Mouse (Mus musculus) spleen, postnatal 14 days (tissue): Measurements from ENCODE around the gene Mid1ip1.

ENCODE experiments used
- DNase-seq, 2 experiments: peaks; one replicate each; pipeline ENCODE4 v3.0.0; 2021 to 2022; ENCODE audit warnings: low spot score in 2 of 2

The Mid1ip1 gene

DNA sequence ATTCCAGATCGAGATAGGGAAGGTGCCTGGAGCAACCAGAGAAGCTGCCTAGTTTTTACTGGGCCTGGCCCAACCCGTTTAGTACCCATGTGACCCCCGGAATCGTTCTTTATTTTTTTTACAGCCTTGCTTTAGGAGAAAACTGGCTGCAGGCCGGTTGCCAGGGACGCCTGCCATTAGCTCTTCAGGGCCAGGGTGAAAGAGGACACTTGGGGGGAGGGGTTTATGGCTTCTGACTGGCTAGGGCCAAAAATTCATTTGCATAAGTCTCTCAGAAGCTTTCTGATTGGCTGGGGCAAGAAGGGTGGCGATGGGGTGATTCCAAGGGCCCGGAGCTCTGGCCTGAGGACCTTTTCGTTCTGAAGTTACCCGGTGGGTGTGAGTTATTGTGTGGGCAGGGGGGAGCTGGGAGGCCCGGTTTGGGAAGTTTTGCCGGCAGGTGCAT, at the start of gene Mid1ip1:
Mid1ip1 (plus strand) TSS at position 318 of the 445 bp plus-strand sequence.
- DNase-seq, result peak; percentile 41 to 51

DNA sequence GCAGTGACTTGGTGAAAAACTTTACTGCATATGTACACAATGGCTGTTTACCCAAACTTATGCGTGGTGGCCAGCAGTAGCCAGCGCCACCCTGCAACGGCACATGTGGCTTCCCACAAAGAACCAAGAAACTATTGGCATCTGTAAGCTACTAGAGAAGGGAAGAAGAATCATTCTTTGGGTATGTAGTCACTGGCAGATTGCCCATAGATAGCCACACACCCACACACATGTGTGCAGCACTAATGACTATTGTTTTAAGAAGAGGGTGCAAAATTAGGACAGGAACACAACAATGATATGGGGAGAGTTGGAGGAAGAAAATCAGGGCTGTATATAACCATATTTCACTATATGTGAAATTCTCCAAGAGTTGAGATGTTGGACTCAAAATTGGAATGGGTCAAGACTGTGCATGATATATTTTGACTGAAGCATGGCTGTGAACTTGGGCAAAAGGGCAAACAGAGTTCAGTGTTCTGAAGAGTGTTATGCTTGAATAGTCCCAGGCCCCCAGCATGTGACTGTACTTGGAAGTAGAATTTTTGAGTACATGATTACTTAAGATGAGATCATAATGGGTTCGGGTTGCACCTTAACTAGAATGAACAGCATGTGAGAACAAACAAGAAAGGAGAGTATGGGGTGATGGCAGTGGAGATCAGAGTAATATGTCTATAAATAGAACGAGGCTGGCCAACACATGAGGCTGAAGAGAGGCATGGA, 20.2 kb upstream of the Mid1ip1 start:
- no peak for DNase-seq

DNA sequence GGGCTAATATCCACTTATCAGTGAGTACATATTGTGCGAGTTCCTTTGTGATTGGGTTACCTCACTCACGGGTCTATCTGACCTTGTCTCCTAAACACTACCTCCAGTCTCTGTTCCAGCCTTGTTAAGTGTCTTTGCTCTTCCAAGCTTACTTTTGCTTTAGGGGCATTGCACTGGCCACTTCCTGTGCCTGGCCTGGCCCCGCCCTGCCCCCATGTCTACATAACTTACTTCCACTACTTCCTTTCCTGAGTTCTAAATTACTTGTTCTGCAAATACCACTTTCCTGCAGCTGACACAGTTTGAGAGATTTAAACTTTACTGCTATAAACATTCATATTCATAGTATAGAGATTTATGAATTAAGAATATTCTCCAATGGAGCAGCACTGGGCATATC, 8.1 kb upstream of the Mid1ip1 start:
- no peak for DNase-seq

DNA sequence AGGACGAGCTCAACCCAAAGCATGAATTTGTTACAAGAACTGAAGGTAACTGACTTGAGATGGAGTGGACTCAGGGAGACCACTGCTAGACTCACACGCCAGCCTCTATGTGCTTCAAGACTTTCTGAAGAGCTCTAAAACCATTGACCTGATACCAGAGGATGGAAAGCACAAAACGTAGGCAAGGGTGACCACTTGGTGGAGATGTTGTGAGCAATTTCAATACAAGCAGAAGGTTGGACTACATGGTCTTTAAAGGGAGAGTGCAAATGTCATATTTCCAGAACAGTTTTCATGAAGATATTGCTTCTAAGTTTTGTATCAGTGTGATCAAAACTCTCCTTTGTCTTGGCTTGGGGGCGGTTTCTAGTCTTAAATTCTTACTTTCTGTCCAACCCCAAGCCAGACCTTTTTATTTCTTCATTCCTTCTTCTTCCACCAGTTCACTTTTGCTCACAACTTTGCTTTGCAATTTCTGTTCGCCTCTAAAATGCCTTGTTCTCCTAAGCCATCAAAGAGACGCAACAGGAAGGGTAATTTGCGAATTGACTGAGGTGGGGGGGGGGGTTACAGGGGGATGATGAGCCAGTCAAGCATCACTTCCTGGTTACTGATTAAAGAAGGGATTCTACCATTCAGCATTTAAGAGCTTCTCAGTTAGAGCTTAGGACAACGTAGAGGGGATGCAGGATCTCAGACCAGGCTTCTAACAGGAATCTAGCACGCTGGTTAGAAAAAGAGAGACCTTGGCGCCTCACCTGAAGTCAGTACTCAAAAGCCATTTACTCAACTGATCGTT, 775 bp upstream of the Mid1ip1 start:
- DNase-seq, result no peak

DNA sequence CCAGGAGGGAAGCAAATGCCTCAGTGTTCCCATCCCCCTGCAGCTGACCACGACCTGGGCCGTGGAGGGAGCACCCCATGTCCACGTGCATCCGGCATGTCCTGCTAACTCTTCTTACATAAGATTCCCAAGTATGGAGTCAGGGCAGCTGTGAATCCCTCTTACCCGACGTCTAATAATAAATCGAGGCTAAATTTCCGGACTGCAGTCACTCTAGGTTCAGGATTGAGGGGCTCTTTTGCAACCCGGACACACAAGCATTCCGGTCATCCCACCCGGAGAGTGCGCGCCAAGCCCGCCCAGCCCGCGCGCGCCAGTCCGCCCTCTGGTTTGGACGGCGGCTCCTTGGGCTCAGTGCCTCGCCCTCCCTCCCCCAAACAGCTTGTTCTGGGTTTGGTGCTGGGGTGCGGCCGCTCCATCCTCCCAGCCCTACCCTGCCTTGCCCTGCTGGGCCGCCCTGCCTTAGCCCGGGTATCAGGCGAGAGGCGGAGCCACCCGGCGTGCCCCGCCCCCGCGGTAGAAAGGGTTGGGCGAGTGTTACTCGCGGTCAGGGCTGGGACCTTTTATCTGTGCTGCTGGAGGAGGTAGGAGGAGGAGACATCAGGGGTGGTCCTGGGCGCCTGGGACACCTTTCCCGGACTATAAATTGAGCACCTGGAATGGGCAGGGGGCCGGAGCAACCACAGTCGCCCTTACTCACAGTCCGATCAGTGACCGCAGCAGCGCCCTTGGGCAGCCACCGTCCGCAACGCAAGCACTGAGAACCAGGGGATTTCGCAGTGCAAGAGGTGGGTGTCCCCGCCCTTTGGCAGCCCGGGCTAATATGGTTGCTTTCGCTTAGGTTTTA, 2.3 kb downstream of the Mid1ip1 start:
- peak; percentile 81 to 85 for DNase-seq

DNA sequence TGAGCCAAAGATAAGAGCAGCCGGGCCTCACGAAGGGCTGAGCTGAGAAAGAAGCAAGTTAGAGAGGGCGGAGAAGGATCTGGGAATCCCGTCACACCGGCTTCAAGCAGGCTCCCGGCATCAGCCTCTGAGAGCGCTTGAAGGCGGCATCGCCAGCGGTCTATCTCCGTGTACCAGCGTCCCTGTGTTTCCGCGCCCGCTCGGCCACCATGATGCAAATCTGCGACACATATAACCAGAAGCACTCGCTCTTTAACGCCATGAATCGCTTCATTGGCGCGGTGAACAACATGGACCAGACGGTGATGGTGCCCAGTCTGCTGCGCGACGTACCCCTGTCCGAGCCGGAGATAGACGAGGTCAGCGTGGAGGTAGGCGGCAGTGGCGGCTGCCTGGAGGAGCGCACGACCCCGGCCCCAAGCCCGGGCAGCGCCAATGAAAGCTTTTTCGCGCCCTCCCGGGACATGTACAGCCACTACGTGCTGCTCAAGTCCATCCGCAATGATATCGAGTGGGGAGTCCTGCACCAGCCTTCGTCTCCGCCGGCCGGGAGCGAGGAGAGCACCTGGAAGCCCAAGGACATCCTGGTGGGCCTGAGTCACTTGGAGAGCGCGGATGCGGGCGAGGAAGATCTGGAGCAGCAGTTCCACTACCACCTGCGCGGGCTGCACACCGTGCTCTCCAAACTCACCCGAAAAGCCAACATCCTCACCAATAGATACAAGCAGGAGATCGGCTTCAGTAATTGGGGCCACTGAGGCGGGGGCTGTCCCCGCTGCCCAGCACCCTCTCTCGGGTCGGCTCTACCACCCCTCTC, 3.4 kb downstream of the Mid1ip1 start:
- DNase-seq, result peak; percentile 8 to 17

DNA sequence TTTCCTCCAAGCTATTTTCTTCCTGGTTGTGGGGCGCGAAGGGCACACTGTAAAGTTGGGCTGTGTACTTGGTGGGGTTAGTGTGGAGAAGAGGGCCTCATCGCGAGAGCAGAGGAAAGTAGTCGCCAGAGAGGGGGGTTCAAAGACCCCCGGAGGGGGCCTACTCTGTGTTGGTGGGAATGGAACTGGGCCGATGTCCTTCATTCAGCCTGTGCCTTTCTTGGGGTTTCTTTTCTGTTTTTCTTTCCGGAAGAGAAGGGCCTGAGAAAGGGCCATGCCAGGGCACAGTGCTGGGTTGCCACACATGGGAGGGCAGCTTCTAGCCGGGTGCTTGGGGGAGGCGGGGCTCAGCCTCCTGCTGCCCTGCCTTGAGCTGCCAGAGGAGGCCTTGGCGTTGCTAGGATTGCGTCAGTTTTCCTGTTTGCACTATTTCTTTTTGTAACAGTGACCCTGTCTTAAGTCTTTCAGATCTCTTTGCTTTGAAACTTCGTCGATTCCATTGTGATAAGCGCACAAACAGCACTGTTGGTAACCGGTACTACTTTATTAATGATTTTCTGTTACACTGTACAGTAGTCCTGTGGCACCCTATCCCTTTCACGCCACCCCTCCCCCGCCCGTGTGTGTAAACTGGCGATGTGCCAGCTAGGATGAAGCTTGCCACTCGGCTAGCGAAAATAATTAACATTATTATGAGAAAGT, 4.2 kb downstream of the Mid1ip1 start:
- peak; percentile 38 to 44 for DNase-seq

DNA sequence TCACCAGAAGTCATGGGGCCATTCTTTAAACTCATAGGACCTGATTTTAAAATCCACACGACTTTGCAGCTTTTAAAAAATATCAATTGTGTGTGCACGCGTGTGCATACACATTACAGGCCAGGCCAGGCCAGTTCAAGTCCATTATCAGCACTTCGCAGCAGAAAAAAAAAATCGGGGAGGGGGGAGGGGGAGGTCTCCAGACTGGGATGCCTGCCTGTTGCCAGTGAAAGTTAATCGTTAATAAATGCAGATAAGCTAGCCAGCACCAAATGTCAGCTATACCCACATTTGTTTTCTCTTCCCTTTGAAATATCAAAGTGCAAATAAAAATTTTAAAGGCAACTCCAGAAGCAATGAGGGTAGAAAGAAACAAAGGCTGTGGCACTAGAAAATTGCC, 5.6 kb downstream of the Mid1ip1 start:
- no peak for DNase-seq

DNA sequence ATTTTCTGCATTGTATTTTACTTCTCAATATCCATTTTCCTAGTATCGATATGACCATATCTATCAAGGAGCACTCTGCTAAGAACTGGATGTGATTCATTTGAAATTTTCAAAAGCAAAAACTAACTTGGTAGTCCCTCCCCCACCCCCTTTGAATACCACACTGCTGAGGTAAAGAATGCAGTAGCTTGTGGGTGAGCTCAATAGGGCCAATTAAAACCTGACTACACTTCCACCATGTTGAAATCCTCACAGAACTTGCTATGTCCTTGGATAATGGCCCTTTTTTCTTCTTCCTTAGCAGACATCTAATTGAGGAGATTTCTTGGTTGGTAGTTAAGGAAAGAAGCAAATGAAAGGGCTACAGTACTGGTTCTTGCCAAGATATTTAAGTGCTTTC, 9.8 kb downstream of the Mid1ip1 start:
- no peak for DNase-seq

DNA sequence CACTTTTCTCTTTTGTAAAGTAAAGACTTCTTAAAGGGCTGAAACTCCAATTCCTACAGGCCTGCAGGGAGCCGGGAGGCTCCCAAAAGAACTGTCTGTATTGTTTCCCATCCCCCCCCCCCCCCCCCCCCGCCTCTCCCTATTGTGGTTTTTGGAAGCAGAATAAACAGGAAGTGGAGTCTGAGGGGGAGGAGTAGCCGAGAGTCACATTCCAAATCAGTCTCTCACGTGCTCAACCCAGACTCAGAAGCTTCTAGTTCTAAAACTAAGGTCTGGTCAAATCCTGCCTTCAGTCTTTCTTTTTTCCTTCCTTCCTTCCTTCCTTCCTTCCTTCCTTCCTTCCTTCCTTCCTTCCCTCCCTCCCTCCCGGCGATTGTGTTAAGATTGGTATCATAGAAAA, 14.7 kb downstream of the Mid1ip1 start:
- DNase-seq, result no peak

DNA sequence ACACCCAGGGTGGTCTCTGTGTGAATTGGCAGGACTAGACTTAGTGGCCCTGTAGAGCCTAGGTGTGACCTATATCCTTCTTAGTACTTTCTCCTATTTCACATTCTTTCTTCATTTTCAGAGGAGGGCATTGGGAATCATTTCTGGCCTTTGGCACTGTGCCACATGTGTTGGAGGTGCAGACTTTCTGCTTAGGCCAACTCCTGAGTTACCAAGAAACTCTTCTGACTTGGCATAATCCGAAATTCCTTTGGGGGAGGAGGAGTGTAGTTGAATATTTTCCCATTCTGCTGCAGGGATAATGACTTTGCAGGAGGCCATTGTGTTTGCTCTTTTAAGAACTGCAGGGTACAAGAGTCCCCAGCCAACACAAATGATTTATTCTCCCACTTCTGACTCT, 19.6 kb downstream of the Mid1ip1 start:
- DNase-seq, result no peak

DNA sequence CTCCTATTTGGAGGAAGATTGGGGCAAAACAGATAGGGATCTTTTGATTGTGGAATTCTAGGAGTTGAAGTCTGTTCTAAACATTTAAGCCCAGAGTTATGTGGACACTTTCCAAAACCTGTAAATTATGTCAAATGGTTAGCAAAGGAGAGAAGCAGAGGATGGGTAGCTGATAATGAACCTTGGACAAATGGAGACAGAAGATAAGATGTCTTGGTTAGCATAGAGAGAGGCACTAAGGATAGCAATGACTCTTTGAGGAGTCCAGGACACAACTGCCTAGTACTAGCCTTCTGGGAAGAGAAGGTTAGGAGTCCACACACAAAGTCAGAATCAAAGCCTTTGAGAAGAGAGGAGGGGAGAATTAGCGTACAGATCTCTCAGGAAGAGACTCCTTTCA, 20.1 kb downstream of the Mid1ip1 start:
- no peak for DNase-seq

DNA sequence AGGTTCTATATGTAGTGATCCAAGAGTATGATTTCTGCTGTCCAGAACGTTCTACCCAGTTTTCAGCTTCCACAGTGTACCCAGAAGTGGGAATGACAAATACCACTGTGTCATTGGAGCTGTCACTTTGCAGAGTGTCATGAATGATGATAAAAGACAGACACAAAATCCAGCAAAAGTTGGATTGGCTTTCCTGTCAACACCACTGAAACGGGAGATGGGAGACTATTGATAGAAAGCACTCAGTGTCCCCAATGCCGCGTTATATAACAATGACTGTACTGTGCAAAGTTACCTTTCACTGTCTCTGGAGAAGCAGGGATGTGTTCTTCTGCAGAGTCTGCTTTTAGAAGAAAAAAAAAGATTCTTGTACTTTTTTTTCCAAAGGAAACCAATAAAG, 44.1 kb downstream of the Mid1ip1 start:
- DNase-seq, result no peak

DNA sequence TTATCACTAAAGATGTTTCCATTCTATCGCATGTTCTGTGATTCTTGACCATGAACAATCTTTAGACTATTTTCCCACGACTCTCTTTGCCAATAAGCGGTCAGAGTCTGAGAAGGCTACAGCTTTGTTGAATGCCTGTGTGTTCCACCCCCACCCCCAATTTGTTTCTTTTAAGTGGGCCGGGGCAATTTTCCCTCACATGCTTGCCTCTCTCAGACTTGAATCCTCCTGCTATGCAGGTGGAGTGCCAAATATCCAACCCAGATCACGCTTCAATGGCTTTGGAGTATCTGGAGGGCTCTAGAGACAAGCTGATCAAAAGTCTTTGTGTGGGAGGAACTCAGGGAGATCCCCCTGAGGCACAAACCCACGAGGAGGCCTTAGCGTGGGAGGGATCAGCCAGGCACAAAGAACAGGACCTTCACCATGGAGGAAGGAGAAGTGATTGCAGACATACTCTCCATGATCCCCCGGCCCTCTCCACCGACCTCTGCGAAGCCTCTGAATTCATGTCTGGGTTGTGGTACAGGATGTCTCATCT, 48.7 kb downstream of the Mid1ip1 start:
- DNase-seq, result no peak
